Mouse (Mus musculus) ES-CJ7 (cell line): Measurements from ENCODE around the gene Iqsec1.
A peak's percentile ranks its signal among the peaks of the same experiment; 100 is the strongest.

Experiments used
- DNase-seq: peaks from one replicate; pipeline ENCODE4 v3.0.0; 2011; ENCODE audit warnings: low read depth, low spot score

Iqsec1 gene

DNA sequence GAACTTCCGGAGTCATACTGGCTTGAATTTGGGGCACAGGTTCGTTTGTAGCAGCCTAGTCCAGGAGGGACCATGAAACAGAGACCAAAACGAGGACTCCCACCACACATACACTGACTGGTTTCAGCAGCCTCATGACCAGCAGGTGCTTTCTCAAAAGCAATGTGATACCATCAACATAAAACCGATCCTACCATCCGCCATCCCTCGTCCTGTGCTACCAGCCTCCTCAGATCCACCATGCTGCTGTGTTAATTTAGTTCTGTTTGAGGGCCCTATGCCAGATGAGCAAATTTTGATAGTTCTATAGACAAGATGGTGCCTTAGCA is 232.9 kb downstream of the Iqsec1 start:
- no peak for DNase-seq

- no peak for DNase-seq
These were observed 233.4 kb downstream of the Iqsec1 start for GRCm38 (mm10) chr6:90754927-90755612.

GRCm38 (mm10) chr6:90754093-90754492 is 234.4 kb downstream of the Iqsec1 start:
- DNase-seq, result no peak

DNA sequence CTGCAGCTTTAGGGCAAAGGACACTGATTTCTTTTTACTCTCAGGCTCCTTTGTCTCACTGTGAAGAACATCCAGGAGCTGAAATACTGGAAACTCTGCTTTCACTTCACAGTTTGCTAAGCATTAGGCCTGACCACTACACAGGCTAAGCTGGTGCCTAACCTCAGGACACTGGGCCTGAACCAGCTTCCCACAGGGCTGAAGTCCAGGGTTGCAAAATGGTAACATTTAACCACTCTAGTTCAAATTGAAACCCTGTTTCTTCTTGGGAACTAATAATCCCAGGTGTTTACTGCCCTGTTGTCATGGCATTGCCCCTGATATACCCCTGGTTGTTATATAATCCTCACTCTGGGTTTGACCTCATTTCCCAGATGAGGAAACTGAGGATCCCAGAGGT is 234.8 kb downstream of the Iqsec1 start:
- DNase-seq, result no peak

DNA sequence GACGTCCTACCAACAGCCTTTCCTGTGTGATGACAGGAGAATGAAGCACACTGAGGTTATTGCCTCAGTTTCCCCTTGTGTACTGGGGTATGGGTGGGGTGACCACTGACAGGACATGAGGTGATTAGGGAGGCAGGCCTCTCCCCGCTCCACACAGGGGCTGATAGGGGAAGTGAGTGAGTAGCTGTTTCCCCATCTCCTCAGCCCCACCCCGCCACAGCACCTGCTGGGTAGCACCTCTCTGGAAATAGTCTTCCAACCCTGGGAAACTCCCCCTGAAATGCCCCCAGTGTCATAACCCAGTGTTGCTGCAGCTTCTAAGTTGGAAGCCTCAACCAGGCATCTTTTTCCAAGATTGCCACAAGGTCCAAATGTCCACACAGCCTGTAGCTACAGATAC is 236.9 kb downstream of the Iqsec1 start:
- DNase-seq, result no peak

- no peak for DNase-seq
These were observed 238.4 kb downstream of the Iqsec1 start for GRCm38 (mm10) chr6:90750091-90750490.

DNA sequence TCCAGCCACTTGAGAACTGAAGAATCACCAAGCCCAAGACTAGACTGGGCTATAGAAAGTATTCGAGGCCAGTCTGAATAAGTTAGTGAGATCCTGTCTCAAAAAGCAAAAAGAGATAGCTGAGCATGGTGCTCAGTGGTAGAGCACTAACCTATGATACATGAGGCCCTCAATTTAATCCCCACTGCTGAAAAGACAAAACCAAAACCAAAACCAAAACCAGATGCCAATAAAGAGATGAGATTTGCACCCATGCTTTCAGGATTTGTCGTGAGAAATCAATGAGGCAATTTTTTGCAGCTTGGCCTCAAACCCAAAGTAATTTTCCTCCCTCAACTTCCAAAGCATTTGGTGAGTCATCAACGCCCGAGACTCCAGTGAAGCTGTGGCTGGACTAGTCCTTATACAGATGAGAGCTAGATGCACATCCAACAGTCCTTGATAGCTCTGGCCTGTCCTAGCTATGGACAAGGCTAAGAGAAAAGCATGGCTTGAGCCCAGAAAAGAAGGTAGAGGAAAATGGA is 239.0 kb downstream of the Iqsec1 start:
- DNase-seq, result no peak

DNA sequence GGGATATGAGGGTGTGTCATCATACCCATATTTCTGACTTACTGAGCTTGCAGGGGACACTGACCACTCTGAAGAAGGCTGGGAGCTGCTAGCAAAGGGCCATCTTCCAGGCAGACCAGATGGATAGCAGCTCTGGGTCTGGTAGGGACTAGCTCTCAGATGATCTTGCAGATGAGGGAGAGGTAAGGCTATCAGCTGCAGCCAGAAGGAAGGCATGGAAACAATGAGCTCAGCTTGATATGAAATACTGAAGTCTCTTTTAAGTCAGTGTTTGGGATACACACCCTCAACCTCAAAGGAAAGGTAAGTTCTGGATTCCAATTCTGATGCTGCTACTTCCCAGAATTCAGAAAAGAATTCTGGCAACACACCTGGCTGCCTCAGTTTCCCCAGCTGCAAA is 239.5 kb downstream of the Iqsec1 start:
- DNase-seq, result no peak

DNA sequence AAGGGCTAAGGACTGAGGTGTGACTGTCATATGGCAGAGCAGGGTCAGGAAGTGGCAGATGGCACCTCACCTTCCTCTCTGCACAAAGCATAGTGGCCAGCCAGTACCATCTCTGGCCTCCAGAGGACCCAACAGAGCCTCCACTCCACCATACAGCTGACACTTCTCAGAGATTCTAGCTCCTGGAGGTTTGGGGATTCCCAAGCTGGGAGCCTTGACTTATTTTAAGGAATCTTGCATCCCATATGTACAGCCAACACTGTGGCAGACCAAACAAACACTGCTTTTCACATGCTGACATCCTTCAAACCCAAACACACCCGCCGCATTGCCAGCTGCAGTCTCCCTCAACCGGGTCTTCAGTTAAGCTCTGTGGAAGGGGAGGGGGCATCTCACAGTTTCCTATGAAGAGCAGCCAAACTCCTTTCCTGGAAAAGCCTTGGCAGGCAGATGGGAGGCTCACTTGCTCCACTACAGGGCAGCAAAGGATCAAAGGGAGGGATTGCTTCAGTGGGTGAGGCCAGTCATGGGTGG is 242.1 kb downstream of the Iqsec1 start:
- no peak for DNase-seq

DNA sequence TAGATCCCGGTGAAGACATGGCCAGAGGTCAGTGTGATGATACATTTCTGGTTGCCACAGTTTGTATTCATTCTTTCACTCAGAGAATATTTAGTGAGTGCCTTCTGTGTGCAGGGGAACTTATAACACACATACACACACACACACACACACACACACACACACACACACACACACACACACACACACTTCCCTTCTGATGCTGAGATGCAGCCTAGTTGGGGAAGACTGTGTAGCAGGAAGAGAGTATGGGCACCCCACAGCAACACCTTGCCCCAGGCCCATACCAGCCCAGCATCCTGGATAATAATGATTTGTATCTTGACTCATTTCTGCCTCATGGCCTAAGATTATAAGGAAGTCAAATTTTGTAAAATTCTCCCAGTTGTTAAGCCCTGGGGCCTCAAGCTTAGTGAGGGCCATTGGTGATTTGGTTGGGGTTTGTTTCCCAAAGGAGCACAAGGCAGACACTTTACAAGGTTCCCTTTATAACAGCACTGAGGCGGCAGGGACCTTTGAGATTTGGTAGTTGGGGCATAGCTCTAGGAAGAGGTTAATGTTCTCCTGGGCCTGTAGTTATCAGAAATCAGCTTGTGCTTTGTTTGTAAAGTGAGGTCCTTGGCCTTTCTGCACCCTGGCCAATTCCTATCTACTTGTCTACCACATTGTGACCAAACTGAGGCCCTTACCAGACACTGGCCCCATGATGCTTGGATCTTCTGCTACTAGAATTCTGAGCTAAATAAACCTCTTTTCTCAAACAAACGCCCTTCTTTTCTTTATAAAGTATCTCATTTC is 242.9 kb downstream of the Iqsec1 start:
- DNase-seq, result no peak

DNA sequence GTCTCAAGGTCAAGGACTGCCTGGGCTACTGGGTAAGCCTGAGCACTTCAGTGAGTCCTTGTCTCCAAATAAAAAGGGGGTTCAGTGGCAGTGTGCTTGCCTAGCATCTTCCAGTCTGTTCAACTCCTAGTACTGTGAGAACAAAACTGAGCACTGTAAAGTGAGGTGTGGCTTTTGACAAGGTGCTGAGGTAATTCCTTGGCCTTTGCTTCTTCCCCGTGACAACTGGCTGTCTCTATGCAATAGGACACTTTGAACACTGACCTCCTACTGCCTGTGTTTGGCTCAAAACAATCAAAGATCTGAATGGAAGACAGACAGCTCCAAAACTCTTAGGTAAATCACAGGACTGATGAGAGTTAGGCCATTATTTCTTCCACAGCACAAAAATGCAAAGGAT is 246.0 kb downstream of the Iqsec1 start:
- DNase-seq, result no peak

- no peak for DNase-seq
These were observed 246.8 kb downstream of the Iqsec1 start for GRCm38 (mm10) chr6:90741717-90742116.

DNA sequence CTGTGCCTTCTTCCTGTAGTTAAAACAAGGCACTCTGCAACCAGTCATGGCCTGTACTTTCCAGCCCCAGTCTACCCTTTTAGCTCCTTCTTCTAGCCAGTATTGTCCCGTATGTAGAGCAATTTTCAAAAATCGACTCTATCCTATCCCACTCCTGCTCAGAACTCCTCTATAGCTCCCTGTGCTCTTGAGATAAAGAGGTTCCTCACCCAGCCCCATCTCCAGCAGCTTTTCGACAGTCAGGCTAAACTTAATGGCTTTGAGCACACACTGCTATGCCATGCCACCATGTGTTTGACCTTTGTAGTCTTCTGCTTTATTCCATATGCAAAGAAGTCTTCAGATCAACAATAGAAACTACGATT is 247.4 kb downstream of the Iqsec1 start:
- no peak for DNase-seq

DNA sequence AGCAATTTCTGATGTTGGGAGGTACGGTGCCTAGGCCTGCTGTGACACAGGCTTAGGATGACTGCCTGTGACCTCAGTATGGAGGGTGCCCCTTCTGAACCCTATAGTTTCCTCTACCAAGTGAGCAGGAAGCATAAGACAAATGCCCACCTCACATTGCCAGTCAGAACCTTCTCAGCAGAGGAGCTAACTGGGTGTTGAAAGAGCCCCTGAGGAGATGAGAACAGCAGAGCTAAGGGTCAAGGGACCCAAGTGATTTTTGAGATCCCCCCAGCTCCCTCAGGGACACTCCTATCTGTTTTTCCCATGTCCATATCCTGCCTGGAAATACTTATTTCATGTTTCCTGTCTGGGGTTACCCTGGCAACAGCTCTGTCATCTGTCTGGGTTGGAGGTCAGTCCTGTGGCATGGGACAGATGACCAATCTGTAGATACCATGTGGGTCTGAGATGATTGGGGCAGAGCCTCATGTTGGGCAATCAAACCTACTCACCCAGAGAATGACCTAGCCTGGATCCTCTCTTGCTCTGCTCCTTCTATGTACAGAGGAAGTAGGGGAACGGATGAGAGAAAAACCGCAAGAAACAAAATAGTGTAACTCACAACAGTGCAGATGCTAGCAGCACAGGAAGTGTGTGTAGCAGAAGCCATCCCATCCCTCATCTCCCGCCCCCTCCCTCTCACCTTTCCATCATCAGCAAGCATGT is 248.0 kb downstream of the Iqsec1 start:
- no peak for DNase-seq

DNA sequence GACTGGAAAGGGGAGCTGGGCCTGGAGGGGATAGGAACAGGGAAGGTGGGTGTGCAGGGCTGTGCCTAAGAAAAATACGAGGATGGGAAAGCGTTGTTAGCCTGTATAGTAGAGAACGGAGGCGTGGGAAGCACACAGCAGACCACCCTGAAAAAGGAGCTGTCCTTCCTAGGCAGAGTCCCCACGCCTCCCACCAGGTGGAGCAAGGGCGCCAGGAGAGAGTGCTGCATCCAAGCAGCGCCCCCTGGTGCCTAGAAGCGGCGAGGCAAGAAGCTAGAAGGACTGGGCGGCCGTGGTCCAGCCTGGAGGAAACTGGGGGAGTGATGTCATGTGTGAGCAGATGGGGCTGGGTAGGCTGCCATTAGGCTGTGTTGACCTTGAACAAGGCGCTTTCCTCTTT is 251.1 kb downstream of the Iqsec1 start:
- DNase-seq, result peak; percentile 95

DNA sequence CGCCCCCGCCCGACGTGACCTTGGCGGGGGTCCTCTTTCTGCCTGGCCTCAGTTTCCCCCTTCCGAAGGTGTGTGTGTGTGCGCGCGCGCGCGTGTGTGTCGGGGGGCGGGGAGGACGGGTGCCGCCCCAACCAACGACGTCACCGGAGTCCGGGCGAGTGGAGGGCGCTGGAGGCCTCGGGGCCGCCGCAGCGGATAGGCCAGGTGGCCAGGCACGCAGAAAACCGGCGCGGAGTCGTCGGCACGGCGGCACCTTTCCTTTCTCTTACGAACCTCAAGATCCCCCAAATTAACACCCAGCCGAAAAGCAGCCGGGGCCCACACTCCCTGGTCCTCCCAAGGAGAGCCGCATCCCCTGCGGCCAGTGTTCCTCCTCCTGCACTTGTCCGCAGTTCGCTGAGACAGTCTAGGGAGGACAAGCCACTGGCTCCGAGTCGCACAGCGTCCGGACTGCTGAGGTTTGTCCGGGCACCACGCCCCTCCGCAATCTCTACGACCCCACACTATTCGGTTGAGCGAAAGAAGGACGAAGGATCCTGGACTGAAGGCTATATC is 251.7 kb downstream of the Iqsec1 start:
- DNase-seq, result peak; percentile 26

GRCm38 (mm10) chr6:90736074-90736672 is 252.3 kb downstream of the Iqsec1 start:
- peak; percentile 70 for DNase-seq

- no peak for DNase-seq
These were observed 253.0 kb downstream of the Iqsec1 start for GRCm38 (mm10) chr6:90735396-90736036.

DNA sequence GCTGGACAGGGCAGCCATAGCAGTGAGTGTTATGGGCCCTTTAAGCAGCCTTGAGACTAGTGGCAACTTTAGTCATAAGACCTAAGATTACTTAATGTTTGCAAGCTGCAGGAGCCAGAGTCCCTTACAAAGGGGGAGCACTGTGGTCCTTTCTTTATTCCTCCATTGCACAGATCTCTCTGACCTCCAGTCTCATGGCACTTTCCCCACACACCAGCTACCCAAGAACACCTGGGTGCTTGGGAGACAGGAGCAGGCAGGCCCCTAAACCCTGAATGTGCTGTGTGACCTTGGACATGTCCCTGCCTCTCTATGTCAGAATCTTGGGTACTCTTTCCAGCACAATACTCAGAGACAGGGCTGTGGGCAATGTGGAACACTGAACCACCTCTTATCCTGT is 253.7 kb downstream of the Iqsec1 start:
- no peak for DNase-seq

- no peak for DNase-seq
These were observed 257.2 kb downstream of the Iqsec1 start for GRCm38 (mm10) chr6:90731327-90731726.

- DNase-seq, result no peak
These were observed 258.7 kb downstream of the Iqsec1 start for GRCm38 (mm10) chr6:90729829-90730228.
